Mouse (Mus musculus): ENCODE results near the gene Dnah3. TPM values are rescaled to one million over a fixed set of nuclear protein-coding genes. Genes with fewer than 3 reads are reported as not detected.

Gene Dnah3
- total RNA-seq (2014; rRNA removed) (0.11 and 0.31 TPM in 2 replicates), polyA plus RNA-seq (2015; fragmentation: Nextera tagmentation; extraction: Ambion mirVana) (0.03 and 0.08 TPM in 2 replicates)

GRCm38 (mm10) chr7:120095180-120095579, at the start of gene Dnah3:
Dnah3 (minus strand) TSS chr7:120095280.
- Histone ChIP-seq H3K4me2 (ENCODE audit: low read depth, low read length) (no peak within 1 kb of the TSS), H3K4me3 (ENCODE audit: low read length) (no peak within 1 kb of the TSS), H3K27ac (no peak within 1 kb of the TSS), H3K9me3 (ENCODE audit: low read length) (no peaks in the 10 kb centered on the region), H3K4me1 (ENCODE audit: insufficient read depth, low read length) (no peaks in the 10 kb centered on the region), H3K27me3 (ENCODE audit: insufficient read depth, low read length) (no peaks in the 10 kb centered on the region), H3K9ac (replicated peaks; ENCODE audit: low read length) (no peak within 1 kb of the TSS), H3K36me3 (ENCODE audit: insufficient read depth, low read length) (no peaks in the 10 kb centered on the region)
- ATAC-seq: no peak
- no peak for DNase-seq (ENCODE audit: low spot score)
- 90% methylated on average over 6 of the region's 6 CpGs for WGBS
- TF ChIP-seq CTCF (IDR thresholded peaks at IDR 0.05; ENCODE audit: low read depth): no peak

GRCm38 (mm10) chr7:120142743-120143142, 47.7 kb upstream of the Dnah3 start:
- DNase-seq (ENCODE audit: low spot score): no peak
- Histone ChIP-seq H3K27me3 (ENCODE audit: insufficient read depth, low read length) (no peaks in the 10 kb centered on the region), H3K36me3 (ENCODE audit: insufficient read depth, low read length) (no peaks in the 10 kb centered on the region), H3K4me3 (ENCODE audit: low read length) (no peak overlapping the region), H3K9ac (replicated peaks; ENCODE audit: low read length) (no peak overlapping the region), H3K4me1 (ENCODE audit: insufficient read depth, low read length) (no peaks in the 10 kb centered on the region), H3K4me2 (ENCODE audit: low read depth, low read length) (no peak overlapping the region), H3K27ac (no peak overlapping the region), H3K9me3 (ENCODE audit: low read length) (no peaks in the 10 kb centered on the region)
- no peak for ATAC-seq
- 83% methylated on average over 1 of the region's 1 CpGs for WGBS
- no peak for TF ChIP-seq CTCF (IDR thresholded peaks at IDR 0.05; ENCODE audit: low read depth)

- Histone ChIP-seq H3K36me3 (ENCODE audit: insufficient read depth, low read length) (no peaks in the 10 kb centered on the region), H3K9me3 (ENCODE audit: low read length) (no peaks in the 10 kb centered on the region), H3K4me1 (ENCODE audit: insufficient read depth, low read length) (no peaks in the 10 kb centered on the region), H3K27me3 (ENCODE audit: insufficient read depth, low read length) (no peaks in the 10 kb centered on the region), H3K4me3 (ENCODE audit: low read length) (no peak overlapping the region), H3K27ac (no peak overlapping the region), H3K9ac (replicated peaks; ENCODE audit: low read length) (no peak overlapping the region), H3K4me2 (ENCODE audit: low read depth, low read length) (no peak overlapping the region)
- DNase-seq (ENCODE audit: low spot score) (no peak), ATAC-seq (no peak)
- WGBS: 53% methylated on average over 4 of the region's 4 CpGs
- TF ChIP-seq CTCF (IDR thresholded peaks at IDR 0.05; ENCODE audit: low read depth): no peak
Observed at GRCm38 (mm10) chr7:120128951-120129350, 33.9 kb upstream of the Dnah3 start.

- ATAC-seq: no peak
- TF ChIP-seq CTCF (IDR thresholded peaks at IDR 0.05; ENCODE audit: low read depth): no peak
- no peaks in the 10 kb centered on the region for H3K9me3 ChIP-seq (ENCODE audit: low read length)
- no peak overlapping the region for H3K4me2 ChIP-seq (ENCODE audit: low read depth, low read length)
- WGBS: 57% methylated on average over 4 of the region's 4 CpGs
- H3K4me3 ChIP-seq (ENCODE audit: low read length): no peak overlapping the region
- H3K27ac ChIP-seq: no peak overlapping the region
- no peaks in the 10 kb centered on the region for H3K27me3 ChIP-seq (ENCODE audit: insufficient read depth, low read length)
- no peak overlapping the region for H3K9ac ChIP-seq (replicated peaks; ENCODE audit: low read length)
- no peak for DNase-seq (ENCODE audit: low spot score)
- no peaks in the 10 kb centered on the region for H3K36me3 ChIP-seq (ENCODE audit: insufficient read depth, low read length)
- H3K4me1 ChIP-seq (ENCODE audit: insufficient read depth, low read length): no peaks in the 10 kb centered on the region
Observed at GRCm38 (mm10) chr7:120127686-120128059, 32.6 kb upstream of the Dnah3 start.

- 43% methylated on average over 5 of the region's 5 CpGs for WGBS
- Histone ChIP-seq H3K27ac (no peak overlapping the region), H3K27me3 (ENCODE audit: insufficient read depth, low read length) (no peaks in the 10 kb centered on the region), H3K4me2 (ENCODE audit: low read depth, low read length) (no peak overlapping the region), H3K4me3 (ENCODE audit: low read length) (no peak overlapping the region), H3K4me1 (ENCODE audit: insufficient read depth, low read length) (no peaks in the 10 kb centered on the region), H3K9me3 (ENCODE audit: low read length) (no peaks in the 10 kb centered on the region), H3K36me3 (ENCODE audit: insufficient read depth, low read length) (no peaks in the 10 kb centered on the region), H3K9ac (replicated peaks; ENCODE audit: low read length) (no peak overlapping the region)
- ATAC-seq (no peak), DNase-seq (ENCODE audit: low spot score) (no peak)
- TF ChIP-seq CTCF (IDR thresholded peaks at IDR 0.05; ENCODE audit: low read depth): no peak
Observed at GRCm38 (mm10) chr7:120126976-120127685, 32.1 kb upstream of the Dnah3 start.

- ATAC-seq (peak; percentile 93), DNase-seq (ENCODE audit: low spot score) (peak; percentile 88)
- no peak overlapping the region for H3K27ac ChIP-seq
- H3K36me3 ChIP-seq (ENCODE audit: insufficient read depth, low read length): no peaks in the 10 kb centered on the region
- H3K9me3 ChIP-seq (ENCODE audit: low read length): no peaks in the 10 kb centered on the region
- no peak overlapping the region for H3K4me3 ChIP-seq (ENCODE audit: low read length)
- peak; percentile 95 for TF ChIP-seq CTCF (IDR thresholded peaks at IDR 0.05; ENCODE audit: low read depth)
- H3K4me2 ChIP-seq (ENCODE audit: low read depth, low read length): no peak overlapping the region
- H3K9ac ChIP-seq (replicated peaks; ENCODE audit: low read length): no peak overlapping the region
- WGBS: 2% methylated on average over 3 of the region's 3 CpGs
- no peaks in the 10 kb centered on the region for H3K27me3 ChIP-seq (ENCODE audit: insufficient read depth, low read length)
- H3K4me1 ChIP-seq (ENCODE audit: insufficient read depth, low read length): no peaks in the 10 kb centered on the region
Observed at GRCm38 (mm10) chr7:120124844-120125243, 29.8 kb upstream of the Dnah3 start.

- Histone ChIP-seq H3K4me2 (ENCODE audit: low read depth, low read length) (no peak overlapping the region), H3K27ac (no peak overlapping the region), H3K4me1 (ENCODE audit: insufficient read depth, low read length) (no peaks in the 10 kb centered on the region), H3K27me3 (ENCODE audit: insufficient read depth, low read length) (no peaks in the 10 kb centered on the region), H3K4me3 (ENCODE audit: low read length) (no peak overlapping the region), H3K9me3 (ENCODE audit: low read length) (no peaks in the 10 kb centered on the region), H3K36me3 (ENCODE audit: insufficient read depth, low read length) (no peaks in the 10 kb centered on the region), H3K9ac (replicated peaks; ENCODE audit: low read length) (no peak overlapping the region)
- DNase-seq (ENCODE audit: low spot score): no peak
- TF ChIP-seq CTCF (IDR thresholded peaks at IDR 0.05; ENCODE audit: low read depth): no peak
- no peak for ATAC-seq
- WGBS: 84% methylated on average over 4 of the region's 4 CpGs
Observed at GRCm38 (mm10) chr7:120123776-120124175, 28.7 kb upstream of the Dnah3 start.
